Mouse (Mus musculus) layer of hippocampus, adult 9-11 months (tissue): ENCODE data around the gene Gm5150.
"Not testable (repeated sequence)": the region's sequence is repeated elsewhere in the genome, so short reads cannot be mapped to it uniquely, and the experiment has no call there.

Experiments
- DNase-seq: peaks from one replicate; pipeline ENCODE4 v3.0.0; 2022

Gene Gm5150

GRCm38 (mm10) chr3:16006215-16006614 lies at the start of gene Gm5150:
Gm5150 (minus strand) TSS chr3:16006437.
- no peak for DNase-seq

GRCm38 (mm10) chr3:16051736-16052135 lies 45.5 kb upstream of the Gm5150 start:
- not testable (repeated sequence) for DNase-seq

- no peak for DNase-seq
Observed at GRCm38 (mm10) chr3:16047288-16047687, 41.1 kb upstream of the Gm5150 start.

GRCm38 (mm10) chr3:16043315-16043714 lies 37.1 kb upstream of the Gm5150 start:
- DNase-seq, result peak; percentile 4

- peak; percentile 13 for DNase-seq
Observed at GRCm38 (mm10) chr3:16024988-16025387, 18.8 kb upstream of the Gm5150 start.

GRCm38 (mm10) chr3:16022214-16022613 lies 16.0 kb upstream of the Gm5150 start:
- no peak for DNase-seq

- DNase-seq, result not testable (repeated sequence)
Observed at GRCm38 (mm10) chr3:16014456-16014855, 8.2 kb upstream of the Gm5150 start.

GRCm38 (mm10) chr3:16007827-16008226 lies 1.6 kb upstream of the Gm5150 start:
- no peak for DNase-seq

GRCm38 (mm10) chr3:16003890-16004633 lies 2.2 kb downstream of the Gm5150 start:
- DNase-seq, result no peak

GRCm38 (mm10) chr3:15999479-15999878 lies 6.8 kb downstream of the Gm5150 start:
- DNase-seq, result not testable (repeated sequence)

- DNase-seq, result no peak
Observed at GRCm38 (mm10) chr3:15982216-15982615, 24.0 kb downstream of the Gm5150 start.

- DNase-seq, result no peak
Observed at GRCm38 (mm10) chr3:15956921-15957320, 49.3 kb downstream of the Gm5150 start.
